Comparison of ENCODE assay signal across 12 mouse cellular contexts in genomic region chr13:31475845-31476244, GRCm38 (mm10).
DNase-seq lines count a peak whose midpoint lies in the region; TF ChIP-seq lines count a peak whose summit lies in the region.
"Had no signal": no experiment of that assay in that cellular context is flagged by ENCODE, and none has a peak within 500 bp of the region (broad histone marks: within the 10 kb centered on the region; RNA-seq: fewer than 3 reads in every experiment).

No protein-coding gene starts in this region.

- H3K27ac ChIP-seq in cerebellum, adult 2 months (ENCODE audit: insufficient read depth, low read length): no peak overlapping the region
- H3K27ac ChIP-seq in kidney, adult 2 months (ENCODE audit: insufficient read depth, low read depth, low read length): no peak overlapping the region
- H3K27ac ChIP-seq: embryonic facial prominence, embryonic 15.5 days; hindbrain, embryonic 15.5 days; liver, embryonic 13.5 days; neural tube, embryonic 12.5 days had no signal

- intact Hi-C loops in gastrocnemius, postnatal 36 days (cut with DNase I): no loop called here

- no peaks in the 10 kb centered on the region for H3K27me3 ChIP-seq in cerebellum, adult 2 months (ENCODE audit: control insufficient read depth, insufficient read depth, low read length)
- H3K27me3 ChIP-seq in kidney, adult 2 months (replicated peaks; ENCODE audit: control insufficient read depth, insufficient read depth, low read length): no peaks in the 10 kb centered on the region
- H3K27me3 ChIP-seq: embryonic facial prominence, embryonic 15.5 days; hindbrain, embryonic 15.5 days; liver, embryonic 13.5 days; neural tube, embryonic 12.5 days had no signal

- H3K36me3 ChIP-seq in kidney, adult 2 months (ENCODE audit: control insufficient read depth, insufficient read depth, low read length): no peaks in the 10 kb centered on the region
- H3K36me3 ChIP-seq: embryonic facial prominence, embryonic 15.5 days; hindbrain, embryonic 15.5 days; liver, embryonic 13.5 days; neural tube, embryonic 12.5 days had no signal

- H3K4me1 ChIP-seq in cerebellum, adult 2 months (ENCODE audit: control insufficient read depth, insufficient read depth, low read length): no peaks in the 10 kb centered on the region
- peaks cover 3% of the 10 kb centered on the region; the same call in 1 of the 2 replicates for H3K4me1 ChIP-seq in kidney, adult 2 months (ENCODE audit: control insufficient read depth, insufficient read depth, low read length)
- H3K4me1 ChIP-seq: embryonic facial prominence, embryonic 15.5 days; hindbrain, embryonic 15.5 days; liver, embryonic 13.5 days; neural tube, embryonic 12.5 days had no signal

- WGBS in cerebellum, adult 2 months: 16% methylated on average over 3 of the region's 3 CpGs
- WGBS in kidney, adult 2 months: 54% methylated on average over 3 of the region's 3 CpGs

- no peak overlapping the region for H3K4me3 ChIP-seq in cerebellum, adult 2 months (replicated peaks; ENCODE audit: insufficient read depth, low read depth, low read length)
- H3K4me3 ChIP-seq in kidney, adult 2 months (ENCODE audit: insufficient read depth, low read depth, low read length): no peak overlapping the region
- H3K4me3 ChIP-seq: embryonic facial prominence, embryonic 15.5 days; hindbrain, embryonic 15.5 days; liver, embryonic 13.5 days; neural tube, embryonic 12.5 days had no signal

- TF ChIP-seq POLR2A in cerebellum, adult 2 months (IDR thresholded peaks at IDR 0.05; ENCODE audit: borderline replicate concordance, insufficient read depth, low read length): no peak
- TF ChIP-seq POLR2A in kidney, adult 2 months (IDR thresholded peaks at IDR 0.05; ENCODE audit: low read depth, low read length): no peak

- peak; percentile 11 to 26 for DNase-seq in cerebellum, adult 2 months
- no peak for DNase-seq in cerebellum, adult 11-12 months
- DNase-seq in kidney, postnatal 14 days: peak; percentile 40
- DNase-seq in kidney, adult 2 months: no peak
- peak; percentile 6 to 10 for DNase-seq in frontal cortex, postnatal 14 days (ENCODE audit: low spot score in 2 of 2)
- DNase-seq in right cerebral cortex, adult 18-20 months: peak; percentile 65
- no peak for DNase-seq in gastrocnemius, postnatal 36 days
- no peak for DNase-seq in urinary bladder, postnatal 4 days (ENCODE audit: low spot score in 2 of 2)
- DNase-seq: liver, embryonic 13.5 days had no signal

- no peak for TF ChIP-seq CTCF in cerebellum, adult 2 months (IDR thresholded peaks at IDR 0.05; ENCODE audit: borderline replicate concordance, insufficient read depth, low read depth, low read length)
- no peak for TF ChIP-seq CTCF in kidney, adult 2 months (conservative IDR thresholded peaks at IDR 0.05; ENCODE audit: insufficient read depth, insufficient read length, low read depth, low read length)

Comparison
In these comparisons a context has a peak if more than half of its experiments do, and no peak if none do; other contexts are left out.
1. DNase-seq: peak in cerebellum, adult 2 months (2 of 2), kidney, postnatal 14 days (single experiment), frontal cortex, postnatal 14 days (2 of 2) and right cerebral cortex, adult 18-20 months (single experiment); none in cerebellum, adult 11-12 months (single experiment), kidney, adult 2 months (single experiment), gastrocnemius, postnatal 36 days (0 of 2) and urinary bladder, postnatal 4 days (0 of 2).